Comparison of ENCODE assay signal across 26 mouse cellular contexts in the genomic region with DNA sequence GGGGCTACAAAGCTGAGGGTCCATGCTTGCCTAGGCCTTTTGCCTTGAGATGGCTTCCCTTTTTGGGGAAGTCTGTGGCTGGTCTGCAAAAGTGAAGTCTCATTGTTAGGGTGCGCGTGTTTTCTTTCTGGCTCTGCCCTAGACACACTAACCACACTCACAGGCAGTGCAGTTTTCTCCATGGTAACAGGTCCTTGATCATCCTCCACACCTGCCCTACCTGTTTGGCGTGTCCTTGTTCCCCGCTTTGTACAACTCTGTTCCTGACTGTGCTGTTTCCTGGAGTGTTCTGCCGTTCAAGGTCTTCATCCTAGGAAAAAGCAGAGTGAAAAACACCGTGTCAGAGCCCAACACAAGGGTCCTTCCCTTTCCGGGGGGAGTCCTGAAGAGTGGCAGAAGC. TPM values are rescaled to one million over a fixed set of nuclear protein-coding genes. Genes with fewer than 3 reads are reported as not detected.
DNase-seq lines count a peak whose midpoint lies in the region; ATAC-seq lines count a peak whose summit lies in the region.
"Had no signal": no experiment of that assay in that cellular context is flagged by ENCODE, and none has a peak within 500 bp of the region (broad histone marks: within the 10 kb centered on the region; RNA-seq: fewer than 3 reads in every experiment).

No protein-coding gene starts in this region.

- H3K27me3 ChIP-seq in embryonic facial prominence, embryonic 14.5 days (replicated peaks; ENCODE audit: control insufficient read depth, insufficient read depth, low read length) = no peaks in the 10 kb centered on the region
- 0 out of 2 replicates have a peak, but pooled peaks cover 4% of the 10 kb centered on the region for H3K27me3 ChIP-seq in embryonic facial prominence, embryonic 10.5 days (replicated peaks; ENCODE audit: low read depth, poor library complexity, severe bottlenecking)
- no peaks in the 10 kb centered on the region for H3K27me3 ChIP-seq in lung, embryonic 15.5 days
- H3K27me3 ChIP-seq: liver, embryonic 13.5 days; neural tube, embryonic 15.5 days had no signal

- H3K9me3 ChIP-seq in embryonic facial prominence, embryonic 14.5 days (ENCODE audit: control insufficient read depth, low read length) = no peaks in the 10 kb centered on the region
- H3K9me3 ChIP-seq in embryonic facial prominence, embryonic 10.5 days = no peaks in the 10 kb centered on the region
- H3K9me3 ChIP-seq in lung, embryonic 15.5 days = no peaks in the 10 kb centered on the region
- H3K9me3 ChIP-seq: heart, embryonic 15.5 days; hindbrain, embryonic 10.5 days; liver, embryonic 13.5 days; midbrain, embryonic 12.5 days; neural tube, embryonic 15.5 days had no signal

- no peaks in the 10 kb centered on the region for H3K36me3 ChIP-seq in embryonic facial prominence, embryonic 14.5 days (ENCODE audit: control insufficient read depth, insufficient read depth, low read length)
- H3K36me3 ChIP-seq in embryonic facial prominence, embryonic 10.5 days (replicated peaks) = no peaks in the 10 kb centered on the region
- H3K36me3 ChIP-seq in lung, embryonic 15.5 days = no peaks in the 10 kb centered on the region
- H3K36me3 ChIP-seq: heart, embryonic 15.5 days; hindbrain, embryonic 10.5 days; liver, embryonic 13.5 days; midbrain, embryonic 12.5 days; neural tube, embryonic 15.5 days had no signal

- no peak overlapping the region for H3K4me3 ChIP-seq in embryonic facial prominence, embryonic 14.5 days (ENCODE audit: low read depth, low read length)
- H3K4me3 ChIP-seq in embryonic facial prominence, embryonic 10.5 days = no peak overlapping the region
- H3K4me3 ChIP-seq in lung, embryonic 15.5 days = no peak overlapping the region
- H3K4me3 ChIP-seq: gastrocnemius, adult 2 months; heart, embryonic 15.5 days; hindbrain, embryonic 10.5 days; left cerebral cortex, adult 2 months; liver, embryonic 13.5 days; midbrain, embryonic 12.5 days; neural tube, embryonic 15.5 days had no signal

- peak; percentile 64 for DNase-seq in embryonic facial prominence, embryonic 14.5 days (ENCODE audit: low spot score)
- no peak for DNase-seq in embryonic facial prominence, embryonic 10.5 days (ENCODE audit: low spot score)
- peak; percentile 26 for DNase-seq in R1 (ENCODE audit: low read depth, low spot score)
- DNase-seq in lung, postnatal 4 days = peak; percentile 12 to 35
- DNase-seq in natural killer cell, adult 2 months (ENCODE audit: low spot score in 2 of 2) = no peak
- DNase-seq in right cerebral cortex, postnatal 36 days (ENCODE audit: low spot score in 2 of 2) = no peak
- DNase-seq in heart, adult 11 months = no peak
- DNase-seq: adrenal gland, postnatal 36 days; cerebellum, adult 11-12 months; cerebellum, postnatal 14 days; embryo, embryonic 11 days; gastrocnemius, adult 2 months; heart, adult 18-20 months; kidney, adult 8-10 months; kidney, postnatal 36 days; liver, embryonic 13.5 days; spleen, adult 18-20 months; thymus, adult 2 months had no signal

- 78% methylated on average over 7 of the region's 7 CpGs for WGBS in embryonic facial prominence, embryonic 14.5 days
- 76% methylated on average over 7 of the region's 7 CpGs for WGBS in embryonic facial prominence, embryonic 10.5 days
- 58% methylated on average over 7 of the region's 7 CpGs for WGBS in lung, embryonic 15.5 days

- ATAC-seq in embryonic facial prominence, embryonic 14.5 days (ENCODE audit: low read depth) = peak; percentile 67; the same call in 1 of the 2 replicates
- ATAC-seq in lung, embryonic 15.5 days (ENCODE audit: borderline replicate concordance, extremely low read depth, low FRiP score, low TSS enrichment) = peak; percentile 55; the same call in 1 of the 2 replicates
- ATAC-seq: hindbrain, postnatal 0 days had no signal

- no peak overlapping the region for H3K4me2 ChIP-seq in embryonic facial prominence, embryonic 14.5 days (ENCODE audit: low read depth, low read length)
- peak overlapping the region; percentile 17; the same call in 1 of the 2 replicates for H3K4me2 ChIP-seq in lung, embryonic 15.5 days
- H3K4me2 ChIP-seq: heart, embryonic 15.5 days; liver, embryonic 13.5 days; midbrain, embryonic 12.5 days; neural tube, embryonic 15.5 days had no signal

- no peak overlapping the region for H3K9ac ChIP-seq in embryonic facial prominence, embryonic 14.5 days (ENCODE audit: low read depth, low read length)
- no peak overlapping the region for H3K9ac ChIP-seq in lung, embryonic 15.5 days
- H3K9ac ChIP-seq: heart, embryonic 15.5 days; liver, embryonic 13.5 days; midbrain, embryonic 12.5 days; neural tube, embryonic 15.5 days had no signal

- H3K4me1 ChIP-seq in embryonic facial prominence, embryonic 14.5 days (ENCODE audit: control insufficient read depth, insufficient read depth, low read length) = no peaks in the 10 kb centered on the region
- H3K4me1 ChIP-seq in embryonic facial prominence, embryonic 10.5 days = peaks cover 15% of the 10 kb centered on the region
- peaks cover 13% of the 10 kb centered on the region; the same call in 1 of the 2 replicates for H3K4me1 ChIP-seq in lung, embryonic 15.5 days
- H3K4me1 ChIP-seq: heart, embryonic 15.5 days had no signal

- no peak overlapping the region for H3K27ac ChIP-seq in embryonic facial prominence, embryonic 14.5 days (replicated peaks; ENCODE audit: low read depth, low read length)
- H3K27ac ChIP-seq in embryonic facial prominence, embryonic 10.5 days (replicated peaks) = no peak overlapping the region
- H3K27ac ChIP-seq in lung, embryonic 15.5 days = 0 out of 2 replicates have a peak overlapping the region, but pooled peaks have one; percentile 32
- H3K27ac ChIP-seq: gastrocnemius, adult 2 months; heart, embryonic 15.5 days; hindbrain, embryonic 10.5 days; hindbrain, postnatal 0 days; left cerebral cortex, adult 2 months; liver, embryonic 13.5 days; midbrain, embryonic 12.5 days; neural tube, embryonic 15.5 days had no signal

RNA-seq across cellular contexts. Expression of a gene that starts 22.7 kb away (rescaled TPM):
- polyA plus RNA-seq in embryonic facial prominence, embryonic 14.5 days (2014; fragmentation: Nextera tagmentation; extraction: Ambion mirVana) = 0.04 and 0.14 TPM in 2 replicates
- polyA plus RNA-seq in embryonic facial prominence, embryonic 10.5 days (2016; fragmentation: Nextera tagmentation; extraction: Ambion mirVana) = not detected in 2 replicates
- not detected in 2 replicates for polyA plus RNA-seq in lung, embryonic 15.5 days (2015; fragmentation: Nextera tagmentation; extraction: Ambion mirVana)
- polyA plus RNA-seq: forebrain, embryonic 11.5 days; hindbrain, embryonic 10.5 days; liver, embryonic 13.5 days; midbrain, embryonic 12.5 days; neural tube, embryonic 15.5 days had no signal

Comparison
In these comparisons a context has a peak if more than half of its experiments do, and no peak if none do; other contexts are left out.
1. DNase-seq: peak in embryonic facial prominence, embryonic 14.5 days (single experiment), R1 (single experiment) and lung, postnatal 4 days (2 of 2); none in embryonic facial prominence, embryonic 10.5 days (single experiment), natural killer cell, adult 2 months (0 of 2), right cerebral cortex, postnatal 36 days (0 of 2) and heart, adult 11 months (single experiment).